Mouse (Mus musculus) ES-Bruce4 (cell line): ENCODE results near the gene Spata17. TPM values are rescaled to one million over a fixed set of nuclear protein-coding genes. Genes with fewer than 3 reads are reported as not detected.

Experiments
- H3K27ac ChIP-seq: 2 replicates; pipeline ENCODE4 v1.5.1; 2012; ENCODE audit warnings: low read length, inconsistent platforms; ENCODE audit not compliant: insufficient read depth
- H3K27me3 ChIP-seq: 2 replicates; pipeline ENCODE4 v1.6.1; 2012; ENCODE audit warnings: mild to moderate bottlenecking, low read length, inconsistent platforms; ENCODE audit not compliant: control insufficient read depth, poor library complexity, insufficient read depth, severe bottlenecking
- H3K36me3 ChIP-seq: 2 replicates; pipeline ENCODE4 v1.6.1; 2012; ENCODE audit warnings: inconsistent platforms, mild to moderate bottlenecking, low read length, moderate library complexity; ENCODE audit not compliant: control insufficient read depth, poor library complexity, insufficient read depth, severe bottlenecking
- H3K4me1 ChIP-seq: one replicate; pipeline ENCODE4 v1.8.1; 2011; ENCODE audit warnings: low read length; ENCODE audit not compliant: control insufficient read depth, insufficient read depth
- H3K4me3 ChIP-seq: 2 replicates; pipeline ENCODE4 v1.5.1; 2011; ENCODE audit warnings: low read depth, mild to moderate bottlenecking, low read length
- H3K9ac ChIP-seq: 2 replicates; pipeline ENCODE4 v1.6.1; 2012; ENCODE audit warnings: low read depth, mild to moderate bottlenecking, inconsistent platforms; ENCODE audit not compliant: poor library complexity, severe bottlenecking
- H3K9me3 ChIP-seq: replicated peaks from 2 replicates; pipeline ENCODE4 v1.6.1; 2012; ENCODE audit warnings: mild to moderate bottlenecking, low read length, inconsistent platforms; ENCODE audit not compliant: control insufficient read depth, poor library complexity, insufficient read depth, severe bottlenecking
- CTCF ChIP-seq: IDR thresholded peaks from one replicate; pipeline ENCODE4 v1.8.1; 2011; ENCODE audit warnings: low read depth, low read length
- EP300 ChIP-seq: IDR thresholded peaks from 2 replicates; pipeline ENCODE4 v1.6.1; 2011; ENCODE audit warnings: low read depth, low read length; ENCODE audit not compliant: insufficient read depth
- POLR2A ChIP-seq: IDR thresholded peaks from one replicate; pipeline ENCODE4 v1.8.1; 2011; ENCODE audit warnings: low read length; ENCODE audit not compliant: insufficient read depth
- polyA plus RNA-seq: library from polyadenylated mRNA; stranded (reverse); fragments of >200 nt; gene quantifications from 2 replicates; pipeline ENCODE4 v1.2.4, GENCODE M21; 2011; ENCODE audit warnings: low read depth; ENCODE audit not compliant: missing spikeins, insufficient read depth, insufficient read length

Gene Spata17
- polyA plus RNA-seq, 1 experiment = not detected

GRCm38 (mm10) chr1:187238061-187238460 lies 22.8 kb upstream of the Spata17 start:
- Histone ChIP-seq H3K27ac (no peak overlapping the region), H3K9ac (no peak overlapping the region), H3K27me3 (no peaks in the 10 kb centered on the region), H3K4me1 (no peaks in the 10 kb centered on the region), H3K9me3 (no peaks in the 10 kb centered on the region), H3K36me3 (no peaks in the 10 kb centered on the region), H3K4me3 (no peak overlapping the region)
- TF ChIP-seq CTCF = no peak
- no peak for TF ChIP-seq POLR2A
- TF ChIP-seq EP300 = no peak

- no peak overlapping the region for H3K9ac ChIP-seq
- 0 out of 2 replicates have a peak, but pooled peaks cover under 1% of the 10 kb centered on the region for H3K36me3 ChIP-seq
- no peak overlapping the region for H3K27ac ChIP-seq
- no peaks in the 10 kb centered on the region for H3K9me3 ChIP-seq
- TF ChIP-seq POLR2A = no peak
- no peak for TF ChIP-seq CTCF
- TF ChIP-seq EP300 = no peak
- no peak overlapping the region for H3K4me3 ChIP-seq
- H3K4me1 ChIP-seq = no peaks in the 10 kb centered on the region
- H3K27me3 ChIP-seq = no peaks in the 10 kb centered on the region
These were observed 21.0 kb upstream of the Spata17 start for GRCm38 (mm10) chr1:187236296-187236695.

GRCm38 (mm10) chr1:187235161-187235560 lies 19.9 kb upstream of the Spata17 start:
- H3K9me3 ChIP-seq = no peaks in the 10 kb centered on the region
- H3K9ac ChIP-seq = no peak overlapping the region
- H3K36me3 ChIP-seq = 0 out of 2 replicates have a peak, but pooled peaks cover 2% of the 10 kb centered on the region
- H3K4me1 ChIP-seq = no peaks in the 10 kb centered on the region
- H3K27me3 ChIP-seq = no peaks in the 10 kb centered on the region
- no peak overlapping the region for H3K27ac ChIP-seq
- no peak overlapping the region for H3K4me3 ChIP-seq
- TF ChIP-seq POLR2A (no peak), CTCF (no peak), EP300 (no peak)

DNA sequence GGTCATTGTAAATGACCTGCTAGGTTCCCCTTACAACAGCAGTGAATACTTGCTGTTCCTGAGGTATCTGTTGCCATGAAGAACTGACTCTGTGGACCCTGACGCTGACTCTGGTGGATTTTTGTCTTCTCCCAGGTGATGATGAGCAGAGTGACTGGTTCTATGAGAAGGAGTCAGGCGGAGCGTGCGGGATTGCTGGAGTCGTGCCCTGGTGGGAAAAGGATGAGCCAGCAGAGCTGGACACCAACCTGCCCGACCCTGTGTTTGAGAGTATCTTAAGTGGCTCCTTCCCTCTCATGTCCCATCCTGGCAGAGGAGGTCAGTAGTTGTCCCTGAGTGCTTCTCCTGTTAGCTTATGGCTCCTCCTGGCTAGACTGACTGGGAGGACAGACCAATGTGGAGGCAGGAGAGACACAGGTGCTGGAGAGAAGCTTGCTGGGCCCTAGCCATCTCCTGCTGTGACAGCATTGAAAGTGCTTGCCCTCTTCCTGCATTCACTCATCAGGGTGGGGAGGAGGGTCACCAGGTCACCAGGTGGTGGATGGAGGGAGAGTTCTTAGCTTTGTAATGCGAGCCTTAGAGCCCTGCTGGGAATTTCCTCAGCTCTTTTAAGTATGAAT lies 17.8 kb upstream of the Spata17 start:
- Histone ChIP-seq H3K9me3 (no peaks in the 10 kb centered on the region), H3K27ac (no peak overlapping the region), H3K4me1 (no peaks in the 10 kb centered on the region), H3K9ac (no peak overlapping the region), H3K27me3 (no peaks in the 10 kb centered on the region), H3K36me3 (0 out of 2 replicates have a peak, but pooled peaks cover 2% of the 10 kb centered on the region), H3K4me3 (no peak overlapping the region)
- peak; percentile 16 for TF ChIP-seq CTCF
- no peak for TF ChIP-seq POLR2A
- peak; percentile 82 for TF ChIP-seq EP300

GRCm38 (mm10) chr1:187232196-187232955 lies 17.1 kb upstream of the Spata17 start:
- no peak overlapping the region for H3K27ac ChIP-seq
- H3K4me3 ChIP-seq = no peak overlapping the region
- H3K4me1 ChIP-seq = no peaks in the 10 kb centered on the region
- H3K27me3 ChIP-seq = no peaks in the 10 kb centered on the region
- H3K36me3 ChIP-seq = 0 out of 2 replicates have a peak, but pooled peaks cover 2% of the 10 kb centered on the region
- H3K9me3 ChIP-seq = no peaks in the 10 kb centered on the region
- TF ChIP-seq POLR2A = no peak
- no peak for TF ChIP-seq CTCF
- no peak for TF ChIP-seq EP300
- H3K9ac ChIP-seq = no peak overlapping the region

DNA sequence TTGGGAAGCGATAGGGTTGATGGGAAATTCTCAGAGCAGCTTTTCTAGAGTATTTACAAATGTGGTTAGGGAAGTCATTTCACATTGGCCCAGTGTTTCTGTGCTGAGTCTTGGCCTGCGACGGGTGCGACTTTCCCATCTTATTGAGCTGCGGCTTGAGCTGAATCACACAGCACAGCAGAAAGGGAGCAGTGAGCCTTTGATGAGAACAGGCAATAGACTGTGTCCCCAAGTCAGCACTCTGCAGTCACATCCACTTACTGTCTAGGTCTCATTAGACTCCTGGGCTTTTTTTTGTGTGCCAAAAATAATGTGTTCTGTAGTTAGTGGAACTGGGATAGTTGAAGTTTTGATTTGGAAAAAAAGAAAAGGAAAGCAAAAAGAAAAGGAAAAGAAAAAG lies 15.0 kb upstream of the Spata17 start:
- Histone ChIP-seq H3K36me3 (peaks cover 6% of the 10 kb centered on the region), H3K27me3 (no peaks in the 10 kb centered on the region), H3K27ac (no peak overlapping the region), H3K4me3 (no peak overlapping the region), H3K4me1 (no peaks in the 10 kb centered on the region), H3K9ac (no peak overlapping the region), H3K9me3 (no peaks in the 10 kb centered on the region)
- TF ChIP-seq POLR2A (no peak), EP300 (no peak), CTCF (no peak)
